Mouse (Mus musculus) heart, postnatal 0 days (tissue): Measurements from ENCODE around the gene Frem2. TPM values are rescaled to one million over a fixed set of nuclear protein-coding genes. Genes with fewer than 3 reads are reported as not detected.

Source experiments
- ATAC-seq: fragments of 200-750 bp; cut with Nextera tagmentation; 2 replicates; pipeline ENCODE4 v1.8.0; 2017; ENCODE audit warnings: low read depth, moderate number of reproducible peaks, moderate library complexity; ENCODE audit not compliant: insufficient read depth
- DNase-seq: peaks from one replicate; pipeline ENCODE4 v3.0.0-alpha.2; 2016; ENCODE audit warnings: low spot score
- H3K27ac ChIP-seq: fragments of 300-500 bp; sonication (generic); 2 replicates; pipeline ENCODE4 v1.5.1; 2014; ENCODE audit warnings: low read depth, mild to moderate bottlenecking
- H3K27me3 ChIP-seq: fragments of 300-500 bp; sonication (generic); 2 replicates; pipeline ENCODE4 v1.6.1; 2014; ENCODE audit warnings: low read length, mixed read lengths; ENCODE audit not compliant: control insufficient read depth, insufficient read depth
- H3K36me3 ChIP-seq: fragments of 300-500 bp; sonication (generic); replicated peaks from 2 replicates; pipeline ENCODE4 v1.6.1; 2014; ENCODE audit warnings: low read length, mixed read lengths; ENCODE audit not compliant: control insufficient read depth, insufficient read depth
- H3K4me1 ChIP-seq: fragments of 300-500 bp; sonication (generic); 2 replicates; pipeline ENCODE4 v1.6.1; 2014; ENCODE audit warnings: antibody characterized with exemption; ENCODE audit not compliant: control insufficient read depth, insufficient read depth
- H3K4me2 ChIP-seq: fragments of 300-500 bp; sonication (generic); 2 replicates; pipeline ENCODE4 v1.6.1; 2014; ENCODE audit warnings: low read depth, mild to moderate bottlenecking, low read length, moderate library complexity
- H3K4me3 ChIP-seq: fragments of 300-500 bp; sonication (generic); 2 replicates; pipeline ENCODE4 v1.5.1; 2014; ENCODE audit warnings: low read depth, low read length
- H3K9ac ChIP-seq: fragments of 300-500 bp; sonication (generic); replicated peaks from 2 replicates; pipeline ENCODE4 v1.6.1; 2014; ENCODE audit warnings: low read depth, low read length, mixed read lengths
- H3K9me3 ChIP-seq: fragments of 300-500 bp; sonication (generic); replicated peaks from 2 replicates; pipeline ENCODE4 v1.6.1; 2016; ENCODE audit warnings: low read length; ENCODE audit not compliant: control insufficient read depth
- CTCF ChIP-seq: IDR thresholded peaks from 2 replicates; pipeline ENCODE4 v1.5.1; 2016; ENCODE audit warnings: antibody characterized with exemption, control low read depth, low read depth
- EP300 ChIP-seq: IDR thresholded peaks from 2 replicates; pipeline ENCODE4 v1.6.1; 2016; ENCODE audit warnings: antibody characterized with exemption, low read depth
- WGBS: fragments of 180-500 bp; shearing (Covaris S2); extraction: QIAGEN DNeasy Blood & Tissue Kit; methylation state at CpG from one replicate; pipeline ENCODE4 v1.1.7; 2014; 5-methylcytosine and 5-hydroxymethylcytosine counted together
- polyA plus RNA-seq: library from polyadenylated mRNA; unstranded; fragments of >200 nt; fragmentation: Nextera tagmentation; extraction: Ambion mirVana; gene quantifications from 2 replicates; pipeline ENCODE4 v1.2.1, GENCODE M21; 2015
- total RNA-seq: library from RNA; depleted of rRNA; stranded (reverse); fragments of >200 nt; gene quantifications from 2 replicates; pipeline ENCODE4 v1.2.3, GENCODE M21; 2014; ENCODE audit warnings: low replicate concordance

The Frem2 gene
- total and polyA plus RNA-seq, 2 experiments from 2014 or later, result 1.4 to 16.4 TPM

DNA sequence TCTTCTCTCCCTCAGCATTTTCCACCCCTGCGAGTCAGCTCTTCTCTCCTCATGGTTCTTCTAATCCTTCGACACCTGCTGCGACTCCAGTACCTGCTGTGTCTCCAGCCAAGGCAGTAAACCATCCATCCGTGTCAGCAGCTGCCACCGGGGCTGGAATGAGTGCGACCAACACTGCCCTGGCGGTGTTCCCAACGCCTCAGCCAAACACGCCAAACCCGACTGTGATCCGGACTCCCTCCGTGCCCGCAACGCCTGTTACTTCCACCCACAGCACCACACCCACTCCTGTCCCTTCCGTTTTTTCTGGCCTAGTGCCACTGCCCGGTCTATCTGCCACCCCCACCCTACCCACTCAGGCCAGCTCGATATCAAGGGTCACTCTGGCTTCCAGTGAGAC is 179.7 kb downstream of the Frem2 start:
- H3K27me3 ChIP-seq, result no peaks in the 10 kb centered on the region
- no peaks in the 10 kb centered on the region for H3K9me3 ChIP-seq
- WGBS, result 84% methylated on average over 17 of the region's 17 CpGs
- no peak for TF ChIP-seq CTCF
- no peak for TF ChIP-seq EP300
- H3K9ac ChIP-seq, result no peak overlapping the region
- peaks cover 95% of the 10 kb centered on the region for H3K36me3 ChIP-seq
- DNase-seq, result no peak
- no peak for ATAC-seq
- H3K4me2 ChIP-seq, result no peak overlapping the region
- no peak overlapping the region for H3K4me3 ChIP-seq
- H3K27ac ChIP-seq, result no peak overlapping the region
- H3K4me1 ChIP-seq, result no peaks in the 10 kb centered on the region

DNA sequence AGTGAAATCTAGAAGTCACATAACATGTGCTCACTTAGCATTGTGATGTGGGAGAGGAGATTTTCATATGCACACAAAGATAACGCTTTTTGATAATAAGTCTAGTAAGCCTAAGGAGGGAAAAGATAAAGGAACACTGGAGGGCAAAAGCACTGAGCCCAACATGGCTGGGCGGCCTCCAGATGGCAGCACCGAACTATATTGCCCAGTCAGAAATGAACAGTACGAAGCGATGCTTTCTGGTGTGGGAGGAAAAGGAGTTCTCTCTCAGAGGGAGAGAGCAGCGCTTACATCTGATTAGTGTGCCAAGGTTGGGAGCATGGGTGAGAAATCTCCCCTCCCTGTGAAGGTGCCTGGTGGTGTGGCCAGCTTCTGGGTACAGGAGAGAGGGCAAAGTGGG is 181.3 kb downstream of the Frem2 start:
- Histone ChIP-seq H3K4me1 (no peaks in the 10 kb centered on the region), H3K27me3 (no peaks in the 10 kb centered on the region), H3K9ac (no peak overlapping the region), H3K4me2 (no peak overlapping the region), H3K27ac (no peak overlapping the region), H3K9me3 (no peaks in the 10 kb centered on the region), H3K36me3 (peaks cover 97% of the 10 kb centered on the region), H3K4me3 (no peak overlapping the region)
- WGBS, result 44% methylated on average over 6 of the region's 6 CpGs
- TF ChIP-seq EP300 (no peak), CTCF (peak; percentile 71)
- ATAC-seq, result peak; percentile 58; the same call in 1 of the 2 replicates
- DNase-seq, result peak; percentile 42

GRCm38 (mm10) chr3:53474179-53474578 is 183.0 kb downstream of the Frem2 start:
- Histone ChIP-seq H3K27ac (no peak overlapping the region), H3K9me3 (no peaks in the 10 kb centered on the region), H3K4me3 (no peak overlapping the region), H3K9ac (no peak overlapping the region), H3K36me3 (peaks cover 89% of the 10 kb centered on the region), H3K4me1 (no peaks in the 10 kb centered on the region), H3K27me3 (no peaks in the 10 kb centered on the region), H3K4me2 (no peak overlapping the region)
- DNase-seq (no peak), ATAC-seq (no peak)
- WGBS, result 67% methylated on average over 4 of the region's 4 CpGs
- TF ChIP-seq EP300, result no peak
- TF ChIP-seq CTCF, result no peak

DNA sequence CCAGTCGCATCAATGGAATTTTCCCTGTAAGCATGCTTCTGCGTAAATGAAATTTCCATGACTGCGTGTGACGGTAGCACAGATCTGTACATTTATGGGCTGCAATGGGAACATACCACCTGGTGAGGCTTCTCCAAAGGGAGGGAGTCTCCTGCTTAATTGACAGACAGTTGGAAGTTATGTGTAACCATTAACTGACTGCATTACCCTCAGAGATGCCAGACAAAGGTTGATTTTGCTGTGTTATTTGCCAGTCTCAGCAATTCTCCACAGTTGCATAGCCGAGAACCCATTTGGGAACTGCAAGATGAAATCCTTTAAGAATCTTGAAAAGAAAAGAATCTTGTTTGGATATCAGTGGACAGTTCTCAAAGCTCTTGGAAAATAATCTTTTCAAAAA is 185.1 kb downstream of the Frem2 start:
- Histone ChIP-seq H3K27me3 (no peaks in the 10 kb centered on the region), H3K27ac (no peak overlapping the region), H3K4me2 (no peak overlapping the region), H3K9me3 (no peaks in the 10 kb centered on the region), H3K9ac (no peak overlapping the region), H3K4me3 (no peak overlapping the region), H3K4me1 (peaks cover 8% of the 10 kb centered on the region; the same call in 1 of the 2 replicates), H3K36me3 (peaks cover 71% of the 10 kb centered on the region)
- no peak for TF ChIP-seq CTCF
- TF ChIP-seq EP300, result no peak
- ATAC-seq (no peak), DNase-seq (no peak)
- 94% methylated on average over 5 of the region's 5 CpGs for WGBS

DNA sequence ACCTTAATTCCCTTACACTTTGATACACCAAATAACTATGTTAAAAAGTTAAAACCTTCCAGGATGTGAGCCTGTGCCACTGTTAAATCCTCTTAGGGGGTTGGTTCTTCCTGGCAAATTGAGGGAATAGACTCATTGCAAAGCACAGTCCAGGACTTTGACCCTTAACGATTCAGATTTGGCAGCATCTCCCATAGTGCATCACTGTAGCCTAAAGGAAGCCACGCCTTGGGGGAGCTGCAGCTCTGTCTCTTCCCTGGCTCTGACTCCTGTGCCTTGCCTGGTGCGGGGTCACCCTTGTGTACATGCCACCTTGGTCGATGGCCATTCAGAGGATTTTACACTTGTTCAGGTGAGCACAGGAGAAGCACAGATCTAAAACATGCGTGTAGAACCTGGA is 187.5 kb downstream of the Frem2 start:
- WGBS, result 86% methylated on average over 5 of the region's 5 CpGs
- Histone ChIP-seq H3K27me3 (no peaks in the 10 kb centered on the region), H3K4me2 (no peak overlapping the region), H3K4me3 (no peak overlapping the region), H3K27ac (no peak overlapping the region), H3K4me1 (peaks cover 26% of the 10 kb centered on the region), H3K9ac (no peak overlapping the region), H3K36me3 (peaks cover 49% of the 10 kb centered on the region), H3K9me3 (no peaks in the 10 kb centered on the region)
- TF ChIP-seq CTCF (no peak), EP300 (no peak)
- no peak for ATAC-seq
- DNase-seq, result no peak

GRCm38 (mm10) chr3:53467356-53467755 is 189.8 kb downstream of the Frem2 start:
- no peak for ATAC-seq
- Histone ChIP-seq H3K4me2 (no peak overlapping the region), H3K4me3 (no peak overlapping the region), H3K27me3 (no peaks in the 10 kb centered on the region), H3K9me3 (no peaks in the 10 kb centered on the region), H3K9ac (no peak overlapping the region), H3K27ac (no peak overlapping the region), H3K36me3 (peaks cover 26% of the 10 kb centered on the region), H3K4me1 (peaks cover 26% of the 10 kb centered on the region)
- WGBS, result 55% methylated on average over 5 of the region's 5 CpGs
- no peak for DNase-seq
- no peak for TF ChIP-seq CTCF
- no peak for TF ChIP-seq EP300
